Mouse (Mus musculus): ENCODE measurements around the gene Uqcrc2. TPM values are rescaled to one million over a fixed set of nuclear protein-coding genes. Genes with fewer than 3 reads are reported as not detected.

Uqcrc2 gene
- total RNA-seq (2023): 75.6 to 88.4 TPM (median 78.4 TPM) in 4 replicates

GRCm38 (mm10) chr7:120634711-120635361 lies at the start of gene Uqcrc2:
Gene Uqcrc2, plus strand, starts transcription at chr7:120635176.

GRCm38 (mm10) chr7:120670153-120670875 lies 35.3 kb downstream of the Uqcrc2 start, which contains the start of gene Pdzd9:
Gene Pdzd9, minus strand, starts transcription at chr7:120670343.

GRCm38 (mm10) chr7:120677001-120677643 lies 42.1 kb downstream of the Uqcrc2 start, which contains the start of gene Mosmo:
Gene Mosmo, plus strand, starts transcription at chr7:120677618.

Other genes starting within 250 kb of the Uqcrc2 start
- gene Abca16, start 225.5 kb upstream of the Uqcrc2 start, total RNA-seq (2023): not detected in 4 replicates
- gene Pdzd9, start 35.2 kb downstream of the Uqcrc2 start, total RNA-seq (2023): not detected in 4 replicates
- gene Mosmo, start 42.4 kb downstream of the Uqcrc2 start, total RNA-seq (2023): 12.1 to 18.7 TPM (median 15.5 TPM) in 4 replicates
- not detected in 4 replicates for gene Vwa3a, start 104.1 kb downstream of the Uqcrc2 start, total RNA-seq (2023)
- not detected in 4 replicates for gene Gm5737, start 177.2 kb downstream of the Uqcrc2 start, total RNA-seq (2023)
- 26.5 to 37.5 TPM (median 31.7 TPM) in 4 replicates for gene Eef2k, start 207.7 kb downstream of the Uqcrc2 start, total RNA-seq (2023)

All from B cell, adult 62 days (primary cell).